Mouse (Mus musculus): ENCODE results near the gene Cst3. TPM values are rescaled to one million over a fixed set of nuclear protein-coding genes. Genes with fewer than 3 reads are reported as not detected.

Cst3 gene
- 595 and 599 TPM in 2 replicates for polyA plus RNA-seq (2015; fragmentation: Nextera tagmentation; extraction: Ambion mirVana)

GRCm38 (mm10) chr2:148875335-148875811, at the start of gene Cst3:
TSS of gene Cst3 (minus strand) at chr2:148875692.
- ATAC-seq (ENCODE audit: low FRiP score, low TSS enrichment) (peak; percentile 97), DNase-seq (ENCODE audit: low spot score) (peak; percentile 95)
- Histone ChIP-seq H3K27me3 (ENCODE audit: control insufficient read depth, insufficient read depth, low read length) (no peaks in the 10 kb centered on the region), H3K4me3 (ENCODE audit: low read depth, low read length) (peak within 1 kb of the TSS; percentile 87), H3K4me2 (replicated peaks; ENCODE audit: low read depth) (peak within 1 kb of the TSS; percentile 88), H3K27ac (replicated peaks) (peak within 1 kb of the TSS; percentile 96), H3K4me1 (replicated peaks; ENCODE audit: control insufficient read depth, insufficient read depth) (peaks cover 7% of the 10 kb centered on the region), H3K9ac (ENCODE audit: low read length) (peak within 1 kb of the TSS; percentile 88), H3K36me3 (ENCODE audit: control insufficient read depth, insufficient read depth, low read length) (peaks cover 5% of the 10 kb centered on the region; the same call in 1 of the 2 replicates), H3K9me3 (ENCODE audit: control insufficient read depth, low read length) (no peaks in the 10 kb centered on the region)
- 0% methylated on average over 16 of the region's 19 CpGs for WGBS
- TF ChIP-seq CTCF (IDR thresholded peaks at IDR 0.05; ENCODE audit: low read depth), result peak; percentile 63
- TF ChIP-seq EP300 (optimal IDR thresholded peaks at IDR 0.05), result no peak

GRCm38 (mm10) chr2:148902286-148902685, 26.8 kb upstream of the Cst3 start:
- ATAC-seq (ENCODE audit: low FRiP score, low TSS enrichment) (peak; percentile 73; the same call in 1 of the 2 replicates), DNase-seq (ENCODE audit: low spot score) (peak; percentile 53)
- no peaks in the 10 kb centered on the region for H3K4me1 ChIP-seq (replicated peaks; ENCODE audit: control insufficient read depth, insufficient read depth)
- no peak overlapping the region for H3K27ac ChIP-seq (replicated peaks)
- TF ChIP-seq CTCF (IDR thresholded peaks at IDR 0.05; ENCODE audit: low read depth) (peak; percentile 85), EP300 (optimal IDR thresholded peaks at IDR 0.05) (no peak)
- WGBS, result 12% methylated on average over 5 of the region's 5 CpGs
- no peaks in the 10 kb centered on the region for H3K9me3 ChIP-seq (ENCODE audit: control insufficient read depth, low read length)
- H3K36me3 ChIP-seq (ENCODE audit: control insufficient read depth, insufficient read depth, low read length), result no peaks in the 10 kb centered on the region
- H3K9ac ChIP-seq (ENCODE audit: low read length), result no peak overlapping the region
- H3K4me2 ChIP-seq (replicated peaks; ENCODE audit: low read depth), result peak overlapping the region; percentile 34; the same call in 1 of the 2 replicates
- H3K27me3 ChIP-seq (ENCODE audit: control insufficient read depth, insufficient read depth, low read length), result no peaks in the 10 kb centered on the region
- H3K4me3 ChIP-seq (ENCODE audit: low read depth, low read length), result no peak overlapping the region

- no peak overlapping the region for H3K4me2 ChIP-seq (replicated peaks; ENCODE audit: low read depth)
- WGBS, result 63% methylated on average over 4 of the region's 4 CpGs
Observed at GRCm38 (mm10) chr2:148900305-148900704, 24.8 kb upstream of the Cst3 start.

GRCm38 (mm10) chr2:148896219-148896618, 20.7 kb upstream of the Cst3 start:
- no peak for ATAC-seq (ENCODE audit: low FRiP score, low TSS enrichment)
- H3K4me2 ChIP-seq (replicated peaks; ENCODE audit: low read depth), result no peak overlapping the region
- no peaks in the 10 kb centered on the region for H3K9me3 ChIP-seq (ENCODE audit: control insufficient read depth, low read length)
- no peaks in the 10 kb centered on the region for H3K4me1 ChIP-seq (replicated peaks; ENCODE audit: control insufficient read depth, insufficient read depth)
- 57% methylated on average over 1 of the region's 1 CpGs for WGBS
- TF ChIP-seq CTCF (IDR thresholded peaks at IDR 0.05; ENCODE audit: low read depth) (no peak), EP300 (optimal IDR thresholded peaks at IDR 0.05) (no peak)
- no peak overlapping the region for H3K9ac ChIP-seq (ENCODE audit: low read length)
- H3K4me3 ChIP-seq (ENCODE audit: low read depth, low read length), result no peak overlapping the region
- H3K27ac ChIP-seq (replicated peaks), result no peak overlapping the region
- H3K36me3 ChIP-seq (ENCODE audit: control insufficient read depth, insufficient read depth, low read length), result no peaks in the 10 kb centered on the region
- no peak for DNase-seq (ENCODE audit: low spot score)
- H3K27me3 ChIP-seq (ENCODE audit: control insufficient read depth, insufficient read depth, low read length), result no peaks in the 10 kb centered on the region

More at GRCm38 (mm10) chr2:148900305-148900704, 24.8 kb upstream of the Cst3 start:
- Histone ChIP-seq H3K4me1 (replicated peaks; ENCODE audit: control insufficient read depth, insufficient read depth) (no peaks in the 10 kb centered on the region), H3K9me3 (ENCODE audit: control insufficient read depth, low read length) (no peaks in the 10 kb centered on the region), H3K36me3 (ENCODE audit: control insufficient read depth, insufficient read depth, low read length) (no peaks in the 10 kb centered on the region), H3K9ac (ENCODE audit: low read length) (no peak overlapping the region), H3K27ac (replicated peaks) (no peak overlapping the region), H3K4me3 (ENCODE audit: low read depth, low read length) (no peak overlapping the region), H3K27me3 (ENCODE audit: control insufficient read depth, insufficient read depth, low read length) (no peaks in the 10 kb centered on the region)
- no peak for ATAC-seq (ENCODE audit: low FRiP score, low TSS enrichment)
- no peak for DNase-seq (ENCODE audit: low spot score)
- TF ChIP-seq CTCF (IDR thresholded peaks at IDR 0.05; ENCODE audit: low read depth) (no peak), EP300 (optimal IDR thresholded peaks at IDR 0.05) (no peak)

- H3K27ac ChIP-seq (replicated peaks), result no peak overlapping the region
- no peak overlapping the region for H3K9ac ChIP-seq (ENCODE audit: low read length)
- no peak overlapping the region for H3K4me3 ChIP-seq (ENCODE audit: low read depth, low read length)
- DNase-seq (ENCODE audit: low spot score), result no peak
- H3K36me3 ChIP-seq (ENCODE audit: control insufficient read depth, insufficient read depth, low read length), result no peaks in the 10 kb centered on the region
- no peak for ATAC-seq (ENCODE audit: low FRiP score, low TSS enrichment)
- H3K4me1 ChIP-seq (replicated peaks; ENCODE audit: control insufficient read depth, insufficient read depth), result no peaks in the 10 kb centered on the region
- H3K9me3 ChIP-seq (ENCODE audit: control insufficient read depth, low read length), result no peaks in the 10 kb centered on the region
- no peak overlapping the region for H3K4me2 ChIP-seq (replicated peaks; ENCODE audit: low read depth)
- no peaks in the 10 kb centered on the region for H3K27me3 ChIP-seq (ENCODE audit: control insufficient read depth, insufficient read depth, low read length)
- TF ChIP-seq CTCF (IDR thresholded peaks at IDR 0.05; ENCODE audit: low read depth) (no peak), EP300 (optimal IDR thresholded peaks at IDR 0.05) (no peak)
Observed at GRCm38 (mm10) chr2:148893107-148893506, 17.6 kb upstream of the Cst3 start.

GRCm38 (mm10) chr2:148890021-148890851, 14.7 kb upstream of the Cst3 start:
- TF ChIP-seq EP300 (optimal IDR thresholded peaks at IDR 0.05) (no peak), CTCF (IDR thresholded peaks at IDR 0.05; ENCODE audit: low read depth) (no peak)
- H3K4me3 ChIP-seq (ENCODE audit: low read depth, low read length), result no peak overlapping the region
- DNase-seq (ENCODE audit: low spot score) (no peak), ATAC-seq (ENCODE audit: low FRiP score, low TSS enrichment) (no peak)
- H3K4me2 ChIP-seq (replicated peaks; ENCODE audit: low read depth), result no peak overlapping the region
- H3K9ac ChIP-seq (ENCODE audit: low read length), result no peak overlapping the region
- H3K36me3 ChIP-seq (ENCODE audit: control insufficient read depth, insufficient read depth, low read length), result no peaks in the 10 kb centered on the region
- H3K4me1 ChIP-seq (replicated peaks; ENCODE audit: control insufficient read depth, insufficient read depth), result no peaks in the 10 kb centered on the region
- 31% methylated on average over 5 of the region's 5 CpGs for whole genome bisulfite sequencing
- no peaks in the 10 kb centered on the region for H3K27me3 ChIP-seq (ENCODE audit: control insufficient read depth, insufficient read depth, low read length)
- H3K27ac ChIP-seq (replicated peaks), result no peak overlapping the region
- no peaks in the 10 kb centered on the region for H3K9me3 ChIP-seq (ENCODE audit: control insufficient read depth, low read length)

Measured in stomach, postnatal 0 days (tissue).